Mouse (Mus musculus): ENCODE results near the gene Nedd4. TPM values are rescaled to one million over a fixed set of nuclear protein-coding genes. Genes with fewer than 3 reads are reported as not detected.

Gene Nedd4
- total RNA-seq, 2 experiments from 2014 or later = 212 to 350 TPM

- peak; percentile 74 for ATAC-seq (replicated peaks; ENCODE audit: low FRiP score, low TSS enrichment, poor library complexity, severe bottlenecking)
Measured at GRCm38 (mm10) chr9:72672361-72672760, 10.2 kb downstream of the Nedd4 start.

GRCm38 (mm10) chr9:72674957-72675744, 13.0 kb downstream of the Nedd4 start:
- no peak for ATAC-seq (replicated peaks; ENCODE audit: low FRiP score, low TSS enrichment, poor library complexity, severe bottlenecking)

GRCm38 (mm10) chr9:72675745-72676200, 13.6 kb downstream of the Nedd4 start:
- no peak for ATAC-seq (replicated peaks; ENCODE audit: low FRiP score, low TSS enrichment, poor library complexity, severe bottlenecking)

- ATAC-seq (replicated peaks; ENCODE audit: low FRiP score, low TSS enrichment, poor library complexity, severe bottlenecking) = no peak
Measured at GRCm38 (mm10) chr9:72677659-72678058, 15.5 kb downstream of the Nedd4 start.

GRCm38 (mm10) chr9:72678771-72679170, 16.6 kb downstream of the Nedd4 start:
- ATAC-seq (replicated peaks; ENCODE audit: low FRiP score, low TSS enrichment, poor library complexity, severe bottlenecking) = no peak

- no peak for ATAC-seq (replicated peaks; ENCODE audit: low FRiP score, low TSS enrichment, poor library complexity, severe bottlenecking)
Measured at GRCm38 (mm10) chr9:72681652-72682228, 19.6 kb downstream of the Nedd4 start.

GRCm38 (mm10) chr9:72683268-72683667, 21.1 kb downstream of the Nedd4 start:
- no peak for ATAC-seq (replicated peaks; ENCODE audit: low FRiP score, low TSS enrichment, poor library complexity, severe bottlenecking)

- peak; percentile 78 for ATAC-seq (replicated peaks; ENCODE audit: low FRiP score, low TSS enrichment, poor library complexity, severe bottlenecking)
Measured at GRCm38 (mm10) chr9:72685231-72685630, 23.1 kb downstream of the Nedd4 start.

- ATAC-seq (replicated peaks; ENCODE audit: low FRiP score, low TSS enrichment, poor library complexity, severe bottlenecking) = no peak
Measured at GRCm38 (mm10) chr9:72686506-72686905, 24.4 kb downstream of the Nedd4 start.

GRCm38 (mm10) chr9:72689522-72689921, 27.4 kb downstream of the Nedd4 start:
- no peak for ATAC-seq (replicated peaks; ENCODE audit: low FRiP score, low TSS enrichment, poor library complexity, severe bottlenecking)

GRCm38 (mm10) chr9:72690811-72691210, 28.7 kb downstream of the Nedd4 start:
- ATAC-seq (replicated peaks; ENCODE audit: low FRiP score, low TSS enrichment, poor library complexity, severe bottlenecking) = no peak

GRCm38 (mm10) chr9:72691942-72692341, 29.8 kb downstream of the Nedd4 start:
- no peak for ATAC-seq (replicated peaks; ENCODE audit: low FRiP score, low TSS enrichment, poor library complexity, severe bottlenecking)

- ATAC-seq (replicated peaks; ENCODE audit: low FRiP score, low TSS enrichment, poor library complexity, severe bottlenecking) = no peak
Measured at GRCm38 (mm10) chr9:72693081-72693696, 31.0 kb downstream of the Nedd4 start.

- ATAC-seq (replicated peaks; ENCODE audit: low FRiP score, low TSS enrichment, poor library complexity, severe bottlenecking) = no peak
Measured at GRCm38 (mm10) chr9:72693861-72694260, 31.7 kb downstream of the Nedd4 start.

- ATAC-seq (replicated peaks; ENCODE audit: low FRiP score, low TSS enrichment, poor library complexity, severe bottlenecking) = no peak
Measured at GRCm38 (mm10) chr9:72696508-72696907, 34.4 kb downstream of the Nedd4 start.

GRCm38 (mm10) chr9:72697779-72698178, 35.6 kb downstream of the Nedd4 start:
- ATAC-seq (replicated peaks; ENCODE audit: low FRiP score, low TSS enrichment, poor library complexity, severe bottlenecking) = no peak

GRCm38 (mm10) chr9:72699702-72700101, 37.6 kb downstream of the Nedd4 start:
- ATAC-seq (replicated peaks; ENCODE audit: low FRiP score, low TSS enrichment, poor library complexity, severe bottlenecking) = peak; percentile 99

GRCm38 (mm10) chr9:72701441-72701840, 39.3 kb downstream of the Nedd4 start:
- no peak for ATAC-seq (replicated peaks; ENCODE audit: low FRiP score, low TSS enrichment, poor library complexity, severe bottlenecking)

- no peak for ATAC-seq (replicated peaks; ENCODE audit: low FRiP score, low TSS enrichment, poor library complexity, severe bottlenecking)
Measured at GRCm38 (mm10) chr9:72702075-72702474, 39.9 kb downstream of the Nedd4 start.

- no peak for ATAC-seq (replicated peaks; ENCODE audit: low FRiP score, low TSS enrichment, poor library complexity, severe bottlenecking)
Measured at GRCm38 (mm10) chr9:72703142-72703541, 41.0 kb downstream of the Nedd4 start.

- no peak for ATAC-seq (replicated peaks; ENCODE audit: low FRiP score, low TSS enrichment, poor library complexity, severe bottlenecking)
Measured at GRCm38 (mm10) chr9:72703754-72704153, 41.6 kb downstream of the Nedd4 start.

All from megakaryocyte-erythroid progenitor cell, adult 5-6 weeks (primary cell).